Comparison of ENCODE assay signal across 17 mouse cellular contexts in the genomic region with DNA sequence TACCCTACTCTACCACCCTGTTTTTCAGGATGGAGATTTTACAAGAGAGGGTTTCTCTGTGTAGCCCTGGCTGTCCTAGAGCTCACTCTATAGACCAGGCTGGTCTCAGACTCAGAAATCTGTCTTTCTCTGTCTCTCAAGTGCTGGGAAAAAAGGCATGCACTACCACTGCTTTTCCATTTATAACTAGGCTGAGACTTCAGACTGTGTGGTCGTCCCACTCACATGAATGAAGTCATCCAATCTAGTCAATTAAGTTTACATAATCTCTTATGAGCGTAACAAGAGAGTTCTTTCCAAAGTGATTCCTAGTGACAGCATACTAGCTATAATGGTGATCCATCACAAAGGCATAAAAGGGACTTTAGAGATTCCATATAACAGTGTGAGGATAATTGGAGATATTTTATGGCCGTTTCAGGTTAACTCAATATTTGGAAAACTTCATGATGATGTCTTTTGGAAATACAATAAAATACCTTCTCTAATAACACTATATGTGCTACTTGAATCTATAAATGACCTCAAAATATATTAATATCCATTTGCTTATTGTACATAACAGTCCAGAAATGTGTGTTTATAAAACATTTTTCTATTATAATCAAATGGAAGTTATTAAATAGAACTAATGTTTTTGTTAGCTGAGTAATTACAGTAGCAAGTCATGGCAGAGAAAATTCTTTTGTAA.
"Had no signal": no experiment of that assay in that cellular context is flagged by ENCODE, and none has a peak within 500 bp of the region (broad histone marks: within the 10 kb centered on the region; RNA-seq: fewer than 3 reads in every experiment).

No protein-coding gene starts in this region.

- DNase-seq: gastrocnemius, postnatal 14 days; gastrocnemius, postnatal 36 days; heart, adult 11 months; heart, adult 2 months; heart, postnatal 14 days; heart, postnatal 36 days; kidney, adult 11 months; kidney, adult 2 months; kidney, adult 9 months; kidney, postnatal 14 days; kidney, postnatal 36 days; layer of hippocampus, adult 9-11 months; layer of hippocampus, postnatal 36 days; left cerebral cortex, postnatal 4 days had no signal

- ATAC-seq: hindbrain, postnatal 0 days; intestine, embryonic 16.5 days; liver, embryonic 12.5 days had no signal
